Mouse (Mus musculus) urinary bladder, postnatal 4 days (tissue): ENCODE measurements around the gene P2rx3.

Source experiments
- DNase-seq, 2 experiments: peaks; one replicate each; pipeline ENCODE4 v3.0.0; 2021 to 2022; ENCODE audit warnings: low spot score in 2 of 2

The P2rx3 gene

GRCm38 (mm10) chr2:85037047-85038026 lies at the start of gene P2rx3, which contains the start of gene Ssrp1:
Gene P2rx3 (minus strand): TSS chr2:85037462.
Gene Ssrp1 (plus strand): TSS chr2:85037234.
- peak; percentile 86 to 88 for DNase-seq

GRCm38 (mm10) chr2:85073751-85074150 lies 36.5 kb upstream of the P2rx3 start:
- DNase-seq: no peak

- no peak for DNase-seq
Observed at GRCm38 (mm10) chr2:85071921-85072320, 34.7 kb upstream of the P2rx3 start.

- no peak for DNase-seq
Observed at GRCm38 (mm10) chr2:85070086-85070485, 32.8 kb upstream of the P2rx3 start.

- no peak for DNase-seq
Observed at GRCm38 (mm10) chr2:85068626-85069025, 31.4 kb upstream of the P2rx3 start.

GRCm38 (mm10) chr2:85067903-85068625 lies 30.8 kb upstream of the P2rx3 start:
- no peak for DNase-seq

- no peak for DNase-seq
Observed at GRCm38 (mm10) chr2:85066937-85067336, 29.7 kb upstream of the P2rx3 start.

GRCm38 (mm10) chr2:85065141-85065875 lies 28.0 kb upstream of the P2rx3 start:
- DNase-seq: no peak

GRCm38 (mm10) chr2:85061107-85061541 lies 23.9 kb upstream of the P2rx3 start:
- DNase-seq: no peak

GRCm38 (mm10) chr2:85060591-85061060 lies 23.4 kb upstream of the P2rx3 start:
- peak; percentile 71 to 74 for DNase-seq

- DNase-seq: no peak
Observed at GRCm38 (mm10) chr2:85059677-85060076, 22.4 kb upstream of the P2rx3 start.

GRCm38 (mm10) chr2:85056711-85057110 lies 19.4 kb upstream of the P2rx3 start:
- DNase-seq: no peak

- no peak for DNase-seq
Observed at GRCm38 (mm10) chr2:85053192-85053816, 16.0 kb upstream of the P2rx3 start.

- DNase-seq: peak in 1 of 2 experiments; percentile 61
Observed at GRCm38 (mm10) chr2:85050746-85051145, 13.5 kb upstream of the P2rx3 start.

GRCm38 (mm10) chr2:85050001-85050634 lies 12.9 kb upstream of the P2rx3 start:
- peak; percentile 74 to 75 for DNase-seq

GRCm38 (mm10) chr2:85049277-85049676 lies 12.0 kb upstream of the P2rx3 start:
- no peak for DNase-seq

- DNase-seq: peak; percentile 81 to 85
Observed at GRCm38 (mm10) chr2:85048168-85048751, 11.0 kb upstream of the P2rx3 start.

- peak; percentile 91 to 96 for DNase-seq
Observed at GRCm38 (mm10) chr2:85047596-85048167, 10.4 kb upstream of the P2rx3 start, which contains the start of gene Tnks1bp1. Gene Tnks1bp1 (plus strand): TSS chr2:85048022.

- no peak for DNase-seq
Observed at GRCm38 (mm10) chr2:85047081-85047480, 9.8 kb upstream of the P2rx3 start.

GRCm38 (mm10) chr2:85046222-85046621 lies 9.0 kb upstream of the P2rx3 start:
- DNase-seq: no peak
